Mouse (Mus musculus): ENCODE data around the gene March1. TPM values are rescaled to one million over a fixed set of nuclear protein-coding genes. Genes with fewer than 3 reads are reported as not detected.

March1 gene
- polyA plus RNA-seq, 1 experiment from 2014 or later, result 14.1 TPM

- H3K27me3 ChIP-seq (replicated peaks; ENCODE audit: control insufficient read depth, insufficient read depth, low read length), result no peaks in the 10 kb centered on the region
- DNase-seq (ENCODE audit: low spot score) (no peak), ATAC-seq (no peak)
- no peak overlapping the region for H3K4me2 ChIP-seq (ENCODE audit: low read length)
- no peak overlapping the region for H3K9ac ChIP-seq (ENCODE audit: low read length)
- H3K4me3 ChIP-seq (ENCODE audit: low read depth, low read length), result no peak overlapping the region
- 91% methylated on average over 2 of the region's 2 CpGs for WGBS
- no peaks in the 10 kb centered on the region for H3K4me1 ChIP-seq (ENCODE audit: control insufficient read depth, insufficient read depth, low read length)
- no peaks in the 10 kb centered on the region for H3K9me3 ChIP-seq (replicated peaks; ENCODE audit: control insufficient read depth, low read length)
- H3K36me3 ChIP-seq (ENCODE audit: control insufficient read depth, insufficient read depth, low read length), result no peaks in the 10 kb centered on the region
- no peak overlapping the region for H3K27ac ChIP-seq (ENCODE audit: low read depth, low read length)
Measured at GRCm38 (mm10) chr8:66185226-66185625, 567.5 kb downstream of the March1 start.

- no peak overlapping the region for H3K4me2 ChIP-seq (ENCODE audit: low read length)
- H3K9ac ChIP-seq (ENCODE audit: low read length), result no peak overlapping the region
- WGBS, result 80% methylated on average over 2 of the region's 2 CpGs
- no peaks in the 10 kb centered on the region for H3K9me3 ChIP-seq (replicated peaks; ENCODE audit: control insufficient read depth, low read length)
- no peaks in the 10 kb centered on the region for H3K36me3 ChIP-seq (ENCODE audit: control insufficient read depth, insufficient read depth, low read length)
- no peak for ATAC-seq
- no peaks in the 10 kb centered on the region for H3K27me3 ChIP-seq (replicated peaks; ENCODE audit: control insufficient read depth, insufficient read depth, low read length)
- no peak overlapping the region for H3K27ac ChIP-seq (ENCODE audit: low read depth, low read length)
- no peaks in the 10 kb centered on the region for H3K4me1 ChIP-seq (ENCODE audit: control insufficient read depth, insufficient read depth, low read length)
- DNase-seq (ENCODE audit: low spot score), result no peak
- H3K4me3 ChIP-seq (ENCODE audit: low read depth, low read length), result no peak overlapping the region
Measured at GRCm38 (mm10) chr8:66194416-66194815, 576.7 kb downstream of the March1 start.

- Histone ChIP-seq H3K4me3 (ENCODE audit: low read depth, low read length) (no peak overlapping the region), H3K4me1 (ENCODE audit: control insufficient read depth, insufficient read depth, low read length) (no peaks in the 10 kb centered on the region), H3K27ac (ENCODE audit: low read depth, low read length) (no peak overlapping the region), H3K27me3 (replicated peaks; ENCODE audit: control insufficient read depth, insufficient read depth, low read length) (no peaks in the 10 kb centered on the region), H3K9ac (ENCODE audit: low read length) (no peak overlapping the region), H3K36me3 (ENCODE audit: control insufficient read depth, insufficient read depth, low read length) (no peaks in the 10 kb centered on the region), H3K9me3 (replicated peaks; ENCODE audit: control insufficient read depth, low read length) (no peaks in the 10 kb centered on the region), H3K4me2 (ENCODE audit: low read length) (no peak overlapping the region)
- no peak for ATAC-seq
- DNase-seq (ENCODE audit: low spot score), result no peak
- WGBS, result 82% methylated on average over 3 of the region's 3 CpGs
Measured at GRCm38 (mm10) chr8:66200169-66200568, 582.5 kb downstream of the March1 start.

GRCm38 (mm10) chr8:66203814-66204438 lies 586.2 kb downstream of the March1 start:
- Histone ChIP-seq H3K27me3 (replicated peaks; ENCODE audit: control insufficient read depth, insufficient read depth, low read length) (no peaks in the 10 kb centered on the region), H3K4me2 (ENCODE audit: low read length) (no peak overlapping the region), H3K4me3 (ENCODE audit: low read depth, low read length) (no peak overlapping the region), H3K4me1 (ENCODE audit: control insufficient read depth, insufficient read depth, low read length) (no peaks in the 10 kb centered on the region), H3K9me3 (replicated peaks; ENCODE audit: control insufficient read depth, low read length) (no peaks in the 10 kb centered on the region), H3K27ac (ENCODE audit: low read depth, low read length) (no peak overlapping the region), H3K9ac (ENCODE audit: low read length) (no peak overlapping the region), H3K36me3 (ENCODE audit: control insufficient read depth, insufficient read depth, low read length) (no peaks in the 10 kb centered on the region)
- WGBS, result 88% methylated on average over 7 of the region's 7 CpGs
- DNase-seq (ENCODE audit: low spot score) (no peak), ATAC-seq (no peak)

GRCm38 (mm10) chr8:66209553-66209952 lies 591.9 kb downstream of the March1 start:
- 81% methylated on average over 2 of the region's 2 CpGs for WGBS
- no peak overlapping the region for H3K9ac ChIP-seq (ENCODE audit: low read length)
- H3K4me1 ChIP-seq (ENCODE audit: control insufficient read depth, insufficient read depth, low read length), result no peaks in the 10 kb centered on the region
- no peak overlapping the region for H3K4me3 ChIP-seq (ENCODE audit: low read depth, low read length)
- H3K9me3 ChIP-seq (replicated peaks; ENCODE audit: control insufficient read depth, low read length), result no peaks in the 10 kb centered on the region
- no peak overlapping the region for H3K27ac ChIP-seq (ENCODE audit: low read depth, low read length)
- no peak for DNase-seq (ENCODE audit: low spot score)
- H3K27me3 ChIP-seq (replicated peaks; ENCODE audit: control insufficient read depth, insufficient read depth, low read length), result no peaks in the 10 kb centered on the region
- ATAC-seq, result no peak
- H3K4me2 ChIP-seq (ENCODE audit: low read length), result no peak overlapping the region
- no peaks in the 10 kb centered on the region for H3K36me3 ChIP-seq (ENCODE audit: control insufficient read depth, insufficient read depth, low read length)

GRCm38 (mm10) chr8:66210294-66210693 lies 592.6 kb downstream of the March1 start:
- no peak for ATAC-seq
- WGBS, result 86% methylated on average over 2 of the region's 2 CpGs
- no peak for DNase-seq (ENCODE audit: low spot score)

GRCm38 (mm10) chr8:66219974-66220373 lies 602.3 kb downstream of the March1 start:
- Histone ChIP-seq H3K4me3 (ENCODE audit: low read depth, low read length) (no peak overlapping the region), H3K9ac (ENCODE audit: low read length) (no peak overlapping the region), H3K27me3 (replicated peaks; ENCODE audit: control insufficient read depth, insufficient read depth, low read length) (no peaks in the 10 kb centered on the region), H3K4me2 (ENCODE audit: low read length) (no peak overlapping the region), H3K9me3 (replicated peaks; ENCODE audit: control insufficient read depth, low read length) (no peaks in the 10 kb centered on the region), H3K36me3 (ENCODE audit: control insufficient read depth, insufficient read depth, low read length) (no peaks in the 10 kb centered on the region), H3K4me1 (ENCODE audit: control insufficient read depth, insufficient read depth, low read length) (no peaks in the 10 kb centered on the region), H3K27ac (ENCODE audit: low read depth, low read length) (no peak overlapping the region)
- 14% methylated on average over 1 of the region's 1 CpGs for WGBS
- ATAC-seq, result no peak
- DNase-seq (ENCODE audit: low spot score), result no peak

More at GRCm38 (mm10) chr8:66210294-66210693, 592.6 kb downstream of the March1 start:
- Histone ChIP-seq H3K36me3 (ENCODE audit: control insufficient read depth, insufficient read depth, low read length) (no peaks in the 10 kb centered on the region), H3K9ac (ENCODE audit: low read length) (no peak overlapping the region), H3K27ac (ENCODE audit: low read depth, low read length) (no peak overlapping the region), H3K9me3 (replicated peaks; ENCODE audit: control insufficient read depth, low read length) (no peaks in the 10 kb centered on the region), H3K4me3 (ENCODE audit: low read depth, low read length) (no peak overlapping the region), H3K4me2 (ENCODE audit: low read length) (no peak overlapping the region), H3K27me3 (replicated peaks; ENCODE audit: control insufficient read depth, insufficient read depth, low read length) (no peaks in the 10 kb centered on the region), H3K4me1 (ENCODE audit: control insufficient read depth, insufficient read depth, low read length) (no peaks in the 10 kb centered on the region)

GRCm38 (mm10) chr8:66229931-66230330 lies 612.2 kb downstream of the March1 start:
- Histone ChIP-seq H3K36me3 (ENCODE audit: control insufficient read depth, insufficient read depth, low read length) (no peaks in the 10 kb centered on the region), H3K4me1 (ENCODE audit: control insufficient read depth, insufficient read depth, low read length) (no peaks in the 10 kb centered on the region), H3K4me2 (ENCODE audit: low read length) (no peak overlapping the region), H3K9me3 (replicated peaks; ENCODE audit: control insufficient read depth, low read length) (no peaks in the 10 kb centered on the region), H3K4me3 (ENCODE audit: low read depth, low read length) (no peak overlapping the region), H3K27ac (ENCODE audit: low read depth, low read length) (no peak overlapping the region), H3K27me3 (replicated peaks; ENCODE audit: control insufficient read depth, insufficient read depth, low read length) (no peaks in the 10 kb centered on the region), H3K9ac (ENCODE audit: low read length) (no peak overlapping the region)
- ATAC-seq, result no peak
- DNase-seq (ENCODE audit: low spot score), result no peak
- WGBS, result 73% methylated on average over 2 of the region's 2 CpGs

GRCm38 (mm10) chr8:66269546-66269945 lies 651.8 kb downstream of the March1 start:
- 70% methylated on average over 4 of the region's 4 CpGs for WGBS
- H3K9me3 ChIP-seq (replicated peaks; ENCODE audit: control insufficient read depth, low read length), result no peaks in the 10 kb centered on the region
- no peak overlapping the region for H3K4me2 ChIP-seq (ENCODE audit: low read length)
- H3K27me3 ChIP-seq (replicated peaks; ENCODE audit: control insufficient read depth, insufficient read depth, low read length), result no peaks in the 10 kb centered on the region
- no peak for ATAC-seq
- no peak overlapping the region for H3K27ac ChIP-seq (ENCODE audit: low read depth, low read length)
- no peak overlapping the region for H3K9ac ChIP-seq (ENCODE audit: low read length)
- H3K4me3 ChIP-seq (ENCODE audit: low read depth, low read length), result no peak overlapping the region
- no peaks in the 10 kb centered on the region for H3K36me3 ChIP-seq (ENCODE audit: control insufficient read depth, insufficient read depth, low read length)
- H3K4me1 ChIP-seq (ENCODE audit: control insufficient read depth, insufficient read depth, low read length), result no peaks in the 10 kb centered on the region
- no peak for DNase-seq (ENCODE audit: low spot score)

Data from forebrain, embryonic 14.5 days (tissue).